Mouse (Mus musculus): ENCODE data around the gene En2.
A peak's percentile ranks its signal among the peaks of the same experiment; 100 is the strongest.

The En2 gene

GRCm38 (mm10) chr5:28165358-28166255 lies at the start of gene En2:
Gene En2, plus strand, starts transcription at chr5:28165694.
- DNase-seq: peak; percentile 27

DNA sequence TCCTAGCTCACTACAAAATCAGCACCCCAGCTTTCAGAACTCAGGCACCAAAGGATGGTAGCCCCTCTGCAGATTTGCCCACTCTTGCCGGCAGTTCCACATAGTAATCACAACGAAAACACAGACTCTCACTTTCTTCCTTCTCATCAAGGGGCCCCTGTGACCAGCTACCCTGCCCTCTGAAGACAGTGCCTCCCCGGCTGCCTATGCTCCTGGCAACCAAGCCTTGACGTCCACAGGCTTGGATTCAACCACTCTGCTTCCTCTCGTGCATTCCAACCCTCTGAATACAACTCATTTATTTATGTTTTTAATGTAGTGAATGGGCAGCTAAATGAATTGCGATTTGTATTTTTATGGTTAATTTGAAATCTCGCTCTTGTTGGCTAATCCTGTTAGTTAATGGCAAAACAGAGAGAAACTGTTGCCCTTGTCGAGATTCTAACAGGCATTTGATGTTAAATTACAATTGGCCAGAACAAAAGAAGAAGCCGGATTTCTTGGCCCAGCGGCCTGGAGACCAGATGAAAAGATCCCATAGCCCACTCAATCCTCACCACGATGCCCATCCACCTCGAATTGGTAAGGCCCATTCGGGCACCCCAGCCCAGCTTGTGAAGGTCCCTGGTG lies 48.1 kb upstream of the En2 start:
- no peak for DNase-seq

GRCm38 (mm10) chr5:28117882-28118530 lies 47.5 kb upstream of the En2 start:
- peak; percentile 57 for DNase-seq

DNA sequence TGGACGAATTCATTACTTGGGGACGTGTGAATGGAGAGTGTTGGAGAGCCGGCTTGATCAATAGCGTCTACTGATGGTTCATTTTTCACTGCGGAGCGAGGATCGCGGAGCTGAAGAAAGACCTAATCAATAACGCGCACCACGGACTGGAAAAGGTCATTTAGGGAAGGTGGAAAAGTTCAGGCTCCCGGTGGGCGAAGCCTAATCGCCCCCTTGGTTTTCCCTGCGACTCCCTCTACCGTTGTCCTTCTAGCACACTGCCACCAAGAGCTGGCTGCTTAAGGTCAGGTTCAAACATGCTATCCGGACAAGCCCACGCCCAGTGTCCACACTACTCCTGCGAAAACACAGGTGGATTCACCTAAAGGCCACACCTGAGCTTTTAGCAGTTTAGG lies 47.0 kb upstream of the En2 start:
- no peak for DNase-seq

DNA sequence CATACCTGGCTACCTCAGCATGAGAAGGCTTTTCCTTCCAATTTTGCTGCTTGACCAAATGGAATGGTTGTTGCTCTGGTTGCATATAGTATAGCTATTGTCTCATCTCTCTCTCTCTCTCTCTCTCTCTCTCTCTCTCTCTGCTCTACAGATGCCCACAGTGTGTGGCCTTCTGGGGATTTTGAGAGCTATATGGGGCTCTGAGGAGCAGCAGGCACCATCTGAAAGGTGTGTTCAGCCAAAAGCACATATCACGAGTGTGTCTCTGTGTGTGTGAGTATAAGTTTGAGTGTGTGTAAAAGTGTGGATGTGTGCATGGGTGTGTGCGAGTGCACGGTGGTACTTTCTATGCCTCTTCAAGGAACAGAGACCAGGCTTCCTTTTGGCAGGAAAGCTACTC lies 45.9 kb upstream of the En2 start:
- DNase-seq: no peak

- peak; percentile 63 for DNase-seq
Measured at GRCm38 (mm10) chr5:28122491-28123454, 42.7 kb upstream of the En2 start.

DNA sequence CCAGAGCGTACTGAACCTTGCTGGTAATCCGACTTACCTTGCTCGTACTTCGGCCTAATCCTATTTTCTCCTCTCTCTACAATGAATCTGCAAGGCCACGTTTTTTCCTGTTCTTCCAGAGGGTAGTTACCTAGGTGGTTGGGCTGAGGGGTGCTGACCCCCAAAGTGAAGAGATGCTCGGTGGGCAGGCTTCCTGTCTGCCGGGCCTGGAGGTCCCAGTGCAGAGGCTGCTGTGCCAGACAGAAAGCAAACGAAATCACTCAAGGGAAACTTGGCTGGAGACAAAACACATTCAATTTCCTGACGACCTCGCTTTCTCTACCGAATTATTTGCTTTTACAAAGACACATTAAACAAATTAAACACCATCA lies 42.1 kb upstream of the En2 start:
- DNase-seq: no peak

GRCm38 (mm10) chr5:28124321-28125230 lies 40.9 kb upstream of the En2 start:
- DNase-seq: no peak

DNA sequence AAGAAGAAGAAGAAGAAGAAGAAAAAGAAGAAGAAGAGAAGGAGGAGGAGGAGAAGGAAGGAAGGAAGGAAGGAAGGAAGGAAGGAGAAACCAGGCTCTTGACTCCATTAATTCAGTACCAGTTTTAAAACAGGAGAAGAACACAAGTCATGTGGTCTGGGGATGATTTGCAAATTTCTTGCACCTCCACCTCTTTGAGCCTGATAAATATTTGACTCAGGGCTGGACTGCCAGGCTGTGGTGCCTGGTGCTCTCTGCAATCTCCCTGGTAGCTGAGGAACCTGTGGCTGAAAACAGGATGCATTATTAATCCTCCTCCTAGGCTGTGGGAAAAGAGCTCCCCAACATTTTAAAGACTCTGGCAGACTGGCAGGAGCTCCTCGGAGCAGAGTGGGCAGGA lies 36.6 kb upstream of the En2 start:
- no peak for DNase-seq

DNA sequence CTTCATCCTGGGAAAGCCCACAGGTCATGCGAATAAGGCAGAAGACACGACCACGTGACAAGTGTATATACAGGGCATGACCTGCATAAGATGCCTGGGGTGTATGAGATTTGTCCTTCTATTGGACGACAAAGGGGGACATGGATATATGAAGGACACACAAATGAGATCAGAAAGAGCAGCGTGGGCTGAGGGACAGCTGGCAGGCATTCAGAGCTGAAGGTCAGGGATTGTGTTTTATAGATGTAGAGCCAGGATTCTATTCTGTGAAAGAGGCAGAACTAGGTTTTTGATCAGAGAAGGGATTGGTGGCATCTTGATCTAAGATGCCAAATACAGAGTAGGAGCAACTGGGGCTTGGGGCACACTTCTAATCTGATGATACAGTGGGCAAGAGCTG lies 33.3 kb upstream of the En2 start:
- no peak for DNase-seq

- no peak for DNase-seq
Measured at GRCm38 (mm10) chr5:28136438-28136837, 29.1 kb upstream of the En2 start.

DNA sequence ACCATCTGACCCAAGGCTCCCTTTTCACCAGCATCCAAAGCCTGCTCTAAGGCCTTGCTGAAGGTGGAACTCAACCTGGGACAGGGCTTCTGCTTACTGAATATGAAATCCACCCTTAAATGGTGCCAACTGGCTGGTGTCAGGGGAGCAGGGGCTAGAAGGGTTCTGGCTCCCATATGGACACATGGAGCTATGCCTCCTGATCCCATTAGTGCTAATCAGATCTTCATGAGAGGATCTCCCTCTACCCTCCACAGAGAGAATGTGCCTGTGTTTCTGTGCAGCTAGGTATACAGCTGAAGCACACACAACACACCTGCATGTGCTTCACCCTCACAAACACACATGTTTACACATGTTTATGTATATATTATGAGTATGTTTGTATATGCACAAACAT lies 20.9 kb upstream of the En2 start:
- no peak for DNase-seq

- no peak for DNase-seq
Measured at GRCm38 (mm10) chr5:28146018-28146417, 19.5 kb upstream of the En2 start.

DNA sequence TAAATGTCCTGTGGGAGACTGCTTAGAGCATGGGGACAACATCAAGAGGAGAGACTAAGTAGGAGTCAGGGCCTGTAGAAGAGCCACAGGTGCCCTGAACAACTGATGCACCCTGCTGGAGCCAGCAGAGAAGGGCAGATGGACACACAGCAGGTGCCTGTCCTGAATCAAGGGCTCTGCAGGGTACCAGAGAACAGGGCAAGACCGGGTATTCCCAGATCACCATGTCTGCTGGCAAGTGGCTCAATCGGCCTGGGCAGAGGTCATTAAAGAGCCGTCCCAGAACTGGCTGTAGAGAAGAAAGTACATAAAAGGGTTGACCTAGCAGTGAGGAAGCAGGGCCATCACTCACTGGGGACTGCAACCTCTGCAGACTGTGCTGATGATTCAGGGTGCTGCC lies 17.0 kb upstream of the En2 start:
- no peak for DNase-seq

DNA sequence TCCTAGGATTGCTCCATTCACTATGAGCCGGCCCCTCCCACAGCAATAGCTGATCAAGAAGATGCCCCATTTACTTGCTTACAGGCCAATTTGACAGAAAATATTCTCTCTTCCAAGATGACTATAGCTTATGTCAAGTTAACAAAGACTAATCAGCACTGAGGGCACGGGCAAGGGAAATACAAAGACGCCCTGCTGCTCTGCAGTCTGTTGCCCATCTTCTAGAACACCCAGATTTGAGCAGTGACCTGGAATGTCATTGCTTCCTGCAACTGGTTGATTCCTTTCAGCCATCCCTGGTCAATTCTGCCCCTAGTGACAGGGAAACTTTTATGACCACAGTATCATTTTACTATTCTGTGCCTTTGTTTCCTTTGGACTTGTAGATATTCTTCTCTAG lies 16.1 kb upstream of the En2 start:
- no peak for DNase-seq

GRCm38 (mm10) chr5:28157044-28157730 lies 8.3 kb upstream of the En2 start:
- DNase-seq: no peak

DNA sequence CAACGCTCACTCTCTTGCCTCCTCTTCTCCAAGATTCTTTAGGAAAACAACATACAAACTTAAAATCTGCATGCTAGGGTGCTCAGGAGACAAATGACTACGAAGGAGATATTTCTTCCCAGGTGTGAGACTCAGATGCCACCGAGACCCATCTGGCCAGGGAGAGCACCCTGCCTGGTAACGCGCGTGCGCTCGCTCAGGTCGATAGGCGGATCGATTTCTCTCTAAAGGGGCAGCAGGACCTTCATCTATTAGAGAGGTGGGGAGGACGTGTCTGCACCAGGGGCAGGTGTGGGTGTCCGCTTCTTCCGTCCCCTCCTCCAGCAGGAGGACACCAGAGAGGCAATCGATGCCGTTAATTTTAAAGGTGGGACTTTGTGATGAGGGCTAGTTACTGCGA lies 7.7 kb upstream of the En2 start:
- DNase-seq: no peak

GRCm38 (mm10) chr5:28158308-28159071 lies 7.0 kb upstream of the En2 start:
- DNase-seq: no peak

- DNase-seq: no peak
Measured at GRCm38 (mm10) chr5:28159072-28159458, 6.4 kb upstream of the En2 start.

DNA sequence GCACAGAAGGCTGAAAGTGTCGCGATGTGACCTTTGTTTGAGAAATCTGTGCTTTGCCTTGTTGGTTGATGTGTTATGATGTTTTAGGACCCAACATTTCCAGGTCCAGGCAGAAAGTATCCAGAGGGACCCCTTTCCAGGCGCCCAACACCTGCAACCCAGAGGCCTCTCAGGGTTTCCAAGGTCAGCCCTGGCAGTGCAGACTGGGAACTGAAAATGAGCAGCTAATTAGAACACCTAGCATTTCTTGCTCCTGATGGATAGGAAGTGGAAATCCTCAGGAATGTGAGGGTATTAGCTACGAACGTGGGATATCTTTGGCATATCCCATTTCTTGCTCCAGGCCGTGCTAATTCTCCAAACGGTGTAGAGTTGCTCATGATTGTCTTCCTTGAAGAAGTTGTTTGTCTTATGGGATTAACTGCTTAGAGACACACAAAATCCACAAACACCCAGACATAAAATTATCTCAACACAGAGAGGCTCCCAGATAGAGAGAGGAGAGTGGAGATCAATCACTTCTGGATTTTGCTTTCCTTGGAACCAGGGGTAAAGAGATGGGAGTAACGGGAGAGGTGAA lies 5.5 kb upstream of the En2 start:
- no peak for DNase-seq

Measured in kidney, adult 18-20 months (tissue).